In genomic region chr3:152210728-152211391, GRCm38 (mm10) we compare ENCODE assay signal across 8 mouse cellular contexts. TPM values are rescaled to one million over a fixed set of nuclear protein-coding genes. Genes with fewer than 3 reads are reported as not detected.
DNase-seq lines count a peak whose midpoint lies in the region; ATAC-seq and TF ChIP-seq lines count a peak whose summit lies in the region.

No protein-coding gene starts in this region.

- peaks cover 7% of the 10 kb centered on the region for H3K4me1 ChIP-seq in cortical plate, adult 2 months (ENCODE audit: control insufficient read depth, insufficient read depth, low read length)

- peak; percentile 29 for ATAC-seq in activated CD4-positive, CD25-positive, alpha-beta regulatory T cell, adult 4 months

- peak overlapping the region; percentile 79 for H3K4me3 ChIP-seq in cortical plate, adult 2 months (ENCODE audit: insufficient read depth, low read length)

- intact Hi-C loops in left cerebral cortex, postnatal 36 days (cut with DNase I) = loop anchor here (1.0 to 2.0 kb wide), 2 partner anchors 18 to 100 kb away; no protein-coding TSS in a partner anchor

- TF ChIP-seq POLR2A in cortical plate, adult 2 months (IDR thresholded peaks at IDR 0.05; ENCODE audit: extremely low read depth, insufficient read depth, low read length) = peak; percentile 21; the same call in 1 of the 2 replicates

- peak overlapping the region; percentile 98 for H3K27ac ChIP-seq in cortical plate, adult 2 months (ENCODE audit: insufficient read depth, low read length)

- peak; percentile 17 to 37 for DNase-seq in gastrocnemius, adult 8-10 months (ENCODE audit: low spot score in 2 of 2)
- peak; percentile 81 for DNase-seq in induced T-regulatory cell, adult 2 months (ENCODE audit: low read depth)
- DNase-seq in left cerebral cortex, postnatal 36 days (ENCODE audit: low spot score in 2 of 2) = peak; percentile 71 to 79
- DNase-seq in mesoderm, embryonic 11.5 days (ENCODE audit: low read depth, low spot score) = peak; percentile 74
- peak; percentile 71 for DNase-seq in right cerebral cortex, postnatal 4 days
- peak; percentile 65 for DNase-seq in yolk sac, embryonic 10.5 days (ENCODE audit: low spot score)

- TF ChIP-seq CTCF in cortical plate, adult 2 months (IDR thresholded peaks at IDR 0.05; ENCODE audit: extremely low read depth, insufficient read depth, low read length) = no peak

RNA-seq across cellular contexts. Expression of gene Fubp1, which starts 0.6 kb away (rescaled TPM):
- 100 to 1,000 TPM; 222 to 239 TPM for polyA plus RNA-seq in activated CD4-positive, CD25-positive, alpha-beta regulatory T cell, adult 4 months (2017; shearing (Covaris generic))
- polyA plus RNA-seq in cortical plate, adult 2 months (2012; rRNA removed) = 88.2 and 95.0 TPM in 2 replicates
- total RNA-seq in gastrocnemius, adult 8-10 months (2022) = 10 to 100 TPM; 20.1 to 27.7 (median 21.3) TPM
- 100 to 1,000 TPM in 1 of 2 experiments, 10 to 100 TPM in 1; 88.4 to 149 TPM for total RNA-seq in left cerebral cortex, postnatal 36 days (2021)

RNA-seq across cellular contexts. Expression of gene Dnajb4, which starts 0.8 kb away (rescaled TPM):
- 1 to 10 TPM; 5.2 to 6.0 TPM for polyA plus RNA-seq in activated CD4-positive, CD25-positive, alpha-beta regulatory T cell, adult 4 months (2017; shearing (Covaris generic))
- 49.7 and 50.8 TPM in 2 replicates for polyA plus RNA-seq in cortical plate, adult 2 months (2012; rRNA removed)
- 10 to 100 TPM; 43.8 to 67.3 (median 46.9) TPM for total RNA-seq in gastrocnemius, adult 8-10 months (2022)
- 10 to 100 TPM; 62.8 to 72.6 TPM for total RNA-seq in left cerebral cortex, postnatal 36 days (2021)

RNA-seq across cellular contexts. Expression of gene Gipc2, which starts 44.8 kb away (rescaled TPM):
- polyA plus RNA-seq in activated CD4-positive, CD25-positive, alpha-beta regulatory T cell, adult 4 months (2017; shearing (Covaris generic)) = not detected
- 1.9 and 3.5 TPM in 2 replicates for polyA plus RNA-seq in cortical plate, adult 2 months (2012; rRNA removed)
- total RNA-seq in gastrocnemius, adult 8-10 months (2022) = under 1 TPM in 3 of 4 experiments, not detected in 1; 0.36 to 0.70 (median 0.68) TPM
- 1 to 10 TPM; 3.8 to 7.9 TPM for total RNA-seq in left cerebral cortex, postnatal 36 days (2021)

RNA-seq across cellular contexts. Expression of gene Nexn, which starts 55.3 kb away (rescaled TPM):
- polyA plus RNA-seq in activated CD4-positive, CD25-positive, alpha-beta regulatory T cell, adult 4 months (2017; shearing (Covaris generic)) = 1 to 10 TPM in 1 of 2 experiments, not detected in 1; 2.9 TPM
- 0.64 and 2.8 TPM in 2 replicates for polyA plus RNA-seq in cortical plate, adult 2 months (2012; rRNA removed)
- total RNA-seq in gastrocnemius, adult 8-10 months (2022) = 100 to 1,000 TPM; 201 to 345 (median 252) TPM
- total RNA-seq in left cerebral cortex, postnatal 36 days (2021) = 1 to 10 TPM; 3.0 to 4.0 TPM

Comparison
In these comparisons a context has a peak if more than half of its experiments do, and no peak if none do; other contexts are left out.
1. Peak in every context shown above with its lines: DNase-seq, ATAC-seq, H3K4me3 ChIP-seq and H3K27ac ChIP-seq.
2. DNase-seq: peak in every context shown above with its lines; median percentile 81 in induced T-regulatory cell, adult 2 months; 75 in left cerebral cortex, postnatal 36 days; 74 in mesoderm, embryonic 11.5 days; 71 in right cerebral cortex, postnatal 4 days; 65 in yolk sac, embryonic 10.5 days; 27 in gastrocnemius, adult 8-10 months.